Mouse (Mus musculus) T-helper 17 cell (primary cell): ENCODE measurements at regions not wholly inside any gene's neighbourhood (a gene's known extent, or its start where the extent isn't known, plus 50 kb on each side); places are given as distances from the start of the nearest gene placed in this dataset.
"Not testable (repeated sequence)": the region's sequence is repeated elsewhere in the genome, so short reads cannot be mapped to it uniquely, and the experiment has no call there.

Experiments used
- in situ Hi-C, 2 experiments: fragments of 300-600 bp; cut with MboI, MseI; formaldehyde crosslinking; loops; 1 replicate in 1 of 2; 2 replicates in 1 of 2; pipeline ENCODE4 v1.15.1; 2025; ENCODE audit warnings: high pct_unique_total_duplicates in 2 of 2

GRCm38 (mm10) chr9:11206829-11207228, 302.3 kb upstream of the Cntn5 start:
- in situ Hi-C loops, result no loop called here

GRCm38 (mm10) chr9:11206267-11206666, 301.7 kb upstream of the Cntn5 start:
- in situ Hi-C loops, result no loop called here

- in situ Hi-C loops, result no loop called here
Measured at GRCm38 (mm10) chr9:11192183-11192582, 287.6 kb upstream of the Cntn5 start.

GRCm38 (mm10) chr9:11145799-11146198, 241.2 kb upstream of the Cntn5 start:
- in situ Hi-C loops, result no loop called here

- in situ Hi-C loops, result no loop called here
Measured at GRCm38 (mm10) chr9:11126833-11127232, 222.3 kb upstream of the Cntn5 start.

GRCm38 (mm10) chr9:11119153-11119552, 214.6 kb upstream of the Cntn5 start:
- in situ Hi-C loops, result no loop called here

- in situ Hi-C loops, result not testable (repeated sequence)
Measured at GRCm38 (mm10) chr9:11107828-11108227, 203.3 kb upstream of the Cntn5 start.

GRCm38 (mm10) chr9:11107212-11107611, 202.6 kb upstream of the Cntn5 start:
- in situ Hi-C loops, result not testable (repeated sequence)

GRCm38 (mm10) chr9:11106268-11106667, 201.7 kb upstream of the Cntn5 start:
- in situ Hi-C loops, result no loop called here

- in situ Hi-C loops, result no loop called here
Measured at GRCm38 (mm10) chr9:11103448-11103847, 198.9 kb upstream of the Cntn5 start.

GRCm38 (mm10) chr9:11092874-11093273, 188.3 kb upstream of the Cntn5 start:
- in situ Hi-C loops, result no loop called here

GRCm38 (mm10) chr9:11067125-11067524, 162.6 kb upstream of the Cntn5 start:
- in situ Hi-C loops, result not testable (repeated sequence)

- in situ Hi-C loops, result no loop called here
Measured at GRCm38 (mm10) chr9:11062856-11063255, 158.3 kb upstream of the Cntn5 start.
